Comparison of ENCODE assay signal across 16 mouse cellular contexts in the genomic region with DNA sequence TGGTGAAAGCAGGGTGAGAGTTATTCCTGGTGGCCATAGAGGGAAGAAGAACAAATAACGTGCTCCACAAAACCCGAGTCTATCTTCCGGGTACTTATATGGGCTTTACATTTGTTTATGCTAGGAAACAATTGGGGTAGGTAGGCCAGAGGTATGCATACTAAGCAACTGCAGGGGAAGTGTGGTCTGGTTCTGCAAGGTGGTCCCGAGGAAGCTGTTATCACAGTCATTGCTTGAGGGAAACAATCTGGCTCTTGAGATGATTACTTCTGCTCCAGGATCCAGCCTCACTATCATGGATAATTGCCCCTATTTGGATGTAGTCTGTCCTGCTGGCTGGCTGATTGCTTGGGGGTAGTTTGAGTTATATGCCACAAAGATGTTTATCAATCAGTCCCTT. TPM values are rescaled to one million over a fixed set of nuclear protein-coding genes. Genes with fewer than 3 reads are reported as not detected.
"Had no signal": no experiment of that assay in that cellular context is flagged by ENCODE, and none has a peak within 500 bp of the region (broad histone marks: within the 10 kb centered on the region; RNA-seq: fewer than 3 reads in every experiment).

No protein-coding gene starts in this region.

- H3K4me3 ChIP-seq: lung, embryonic 15.5 days; megakaryocyte, embryonic 14.5 days; midbrain, embryonic 13.5 days; midbrain, embryonic 15.5 days; neural tube, embryonic 12.5 days had no signal

- H3K9ac ChIP-seq: liver, embryonic 14.5 days; lung, embryonic 15.5 days; midbrain, embryonic 13.5 days; midbrain, embryonic 15.5 days; neural tube, embryonic 12.5 days had no signal

- H3K4me1 ChIP-seq: megakaryocyte, embryonic 14.5 days; midbrain, embryonic 15.5 days had no signal

- H3K9me3 ChIP-seq: lung, embryonic 15.5 days; midbrain, embryonic 13.5 days; midbrain, embryonic 15.5 days; neural tube, embryonic 12.5 days had no signal

- H3K27me3 ChIP-seq: lung, embryonic 15.5 days; megakaryocyte, embryonic 14.5 days; midbrain, embryonic 13.5 days; midbrain, embryonic 15.5 days; neural tube, embryonic 12.5 days had no signal

- ATAC-seq: midbrain, embryonic 13.5 days; midbrain, embryonic 15.5 days had no signal

- DNase-seq: lung, adult 2 months; lung, postnatal 36 days; right cerebral cortex, postnatal 14 days; thymus, adult 18-20 months; thymus, postnatal 14 days; thymus, postnatal 36 days had no signal

- H3K27ac ChIP-seq: liver, embryonic 14.5 days; macrophage; midbrain, embryonic 13.5 days; midbrain, embryonic 15.5 days; neural tube, embryonic 12.5 days had no signal

- H3K4me2 ChIP-seq: lung, embryonic 15.5 days; midbrain, embryonic 11.5 days; midbrain, embryonic 13.5 days; midbrain, embryonic 15.5 days; neural tube, embryonic 12.5 days had no signal

- H3K36me3 ChIP-seq: lung, embryonic 15.5 days; midbrain, embryonic 13.5 days; midbrain, embryonic 15.5 days; neural tube, embryonic 12.5 days had no signal

RNA-seq across cellular contexts. Expression of gene Sema3e, which starts 41.5 kb away (rescaled TPM):
- total RNA-seq: megakaryocyte progenitor cell, adult 5-6 weeks; neutrophil, adult 5-6 weeks had no signal
- polyA plus RNA-seq: macrophage had no signal
